Comparison of ENCODE assay signal across 26 mouse cellular contexts in the genomic region with DNA sequence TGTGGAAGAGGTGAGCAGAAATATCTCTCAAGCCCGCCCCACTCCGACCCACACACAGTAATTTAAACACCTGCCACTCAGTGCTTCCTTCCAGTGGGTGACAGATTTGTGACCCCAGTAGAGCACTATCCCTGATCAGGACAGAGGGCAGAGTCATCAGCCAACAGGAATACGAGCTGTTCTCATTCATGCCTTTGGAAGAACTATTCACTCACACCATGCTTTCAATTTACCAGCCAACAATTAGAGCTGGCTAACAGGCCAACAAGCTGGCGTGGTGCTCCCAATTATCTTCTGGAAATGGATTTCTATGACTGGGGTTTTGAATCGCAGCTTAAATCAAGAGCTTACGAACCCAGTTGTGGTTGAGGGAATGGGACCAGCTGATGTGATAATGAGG.
A peak's percentile ranks its signal among the peaks of the same experiment; 100 is the strongest.
DNase-seq lines count a peak whose midpoint lies in the region; ATAC-seq and TF ChIP-seq lines count a peak whose summit lies in the region.
"Had no signal": no experiment of that assay in that cellular context is flagged by ENCODE, and none has a peak within 500 bp of the region (broad histone marks: within the 10 kb centered on the region; RNA-seq: fewer than 3 reads in every experiment).

No protein-coding gene starts in this region.

- no peak for DNase-seq in forebrain, embryonic 10.5 days (ENCODE audit: extremely low spot score, low spot score)
- DNase-seq in A20 (ENCODE audit: low read depth, low spot score), result peak; percentile 10
- peak; percentile 88 for DNase-seq in brain, embryonic 14.5 days (ENCODE audit: low read depth)
- peak; percentile 50 for DNase-seq in forebrain, postnatal 0 days
- DNase-seq in spleen, postnatal 4 days (ENCODE audit: low spot score in 2 of 2), result no peak
- no peak for DNase-seq in lung, postnatal 14 days
- no peak for DNase-seq in gastrocnemius, postnatal 36 days
- DNase-seq: adrenal gland, adult 2 months; B cell, adult 2 months; cerebellum, adult 11 months; cerebellum, postnatal 36 days; heart, adult 18-20 months; heart, postnatal 10 days; kidney, adult 18-20 months; kidney, postnatal 4 days; liver, embryonic 13.5 days; lung, adult 2 months; midbrain, embryonic 14.5 days; spleen, adult 18-20 months had no signal

- H3K27ac ChIP-seq in forebrain, embryonic 13.5 days, result no peak overlapping the region
- H3K27ac ChIP-seq in forebrain, embryonic 10.5 days, result no peak overlapping the region
- no peak overlapping the region for H3K27ac ChIP-seq in forebrain, postnatal 0 days (ENCODE audit: low read depth, low read length)
- H3K27ac ChIP-seq: hindbrain, embryonic 12.5 days; left cerebral cortex, adult 2 months; liver, embryonic 13.5 days; neural tube, embryonic 15.5 days had no signal

- no peaks in the 10 kb centered on the region for H3K36me3 ChIP-seq in forebrain, embryonic 13.5 days (ENCODE audit: poor library complexity, severe bottlenecking)
- H3K36me3 ChIP-seq in forebrain, embryonic 10.5 days (replicated peaks), result no peaks in the 10 kb centered on the region
- no peaks in the 10 kb centered on the region for H3K36me3 ChIP-seq in forebrain, postnatal 0 days (ENCODE audit: insufficient read depth)
- H3K36me3 ChIP-seq: G1E; heart, embryonic 12.5 days; hindbrain, embryonic 12.5 days; liver, embryonic 13.5 days; neural tube, embryonic 15.5 days had no signal

- intact Hi-C loops in gastrocnemius, postnatal 36 days (cut with DNase I), result no loop called here

- H3K4me1 ChIP-seq in forebrain, embryonic 13.5 days, result peaks cover 11% of the 10 kb centered on the region
- H3K4me1 ChIP-seq in forebrain, embryonic 10.5 days, result peaks cover 18% of the 10 kb centered on the region
- no peaks in the 10 kb centered on the region for H3K4me1 ChIP-seq in forebrain, postnatal 0 days (ENCODE audit: insufficient read depth)
- H3K4me1 ChIP-seq: heart, embryonic 12.5 days; hindbrain, embryonic 12.5 days; liver, embryonic 13.5 days had no signal

- ATAC-seq in forebrain, embryonic 13.5 days, result peak; percentile 59; the same call in 1 of the 2 replicates
- peak; percentile 53 for ATAC-seq in forebrain, postnatal 0 days

- no peak overlapping the region for H3K9ac ChIP-seq in forebrain, embryonic 13.5 days
- no peak overlapping the region for H3K9ac ChIP-seq in forebrain, postnatal 0 days
- H3K9ac ChIP-seq: heart, embryonic 12.5 days; hindbrain, embryonic 12.5 days; liver, embryonic 13.5 days; neural tube, embryonic 15.5 days had no signal

- no peak for TF ChIP-seq CTCF in brain, embryonic 14.5 days (IDR thresholded peaks at IDR 0.05; ENCODE audit: borderline replicate concordance, extremely low read depth, insufficient read depth, insufficient read length)
- no peak for TF ChIP-seq CTCF in forebrain, postnatal 0 days (IDR thresholded peaks at IDR 0.05; ENCODE audit: low read depth)

- no peak for TF ChIP-seq POLR2A in brain, embryonic 14.5 days (IDR thresholded peaks at IDR 0.05; ENCODE audit: borderline replicate concordance, extremely low read depth, insufficient read depth, insufficient read length, poor library complexity, severe bottlenecking)

- no peak overlapping the region for H3K4me2 ChIP-seq in forebrain, embryonic 13.5 days
- no peak overlapping the region for H3K4me2 ChIP-seq in forebrain, postnatal 0 days (ENCODE audit: low read depth)
- H3K4me2 ChIP-seq: heart, embryonic 12.5 days; hindbrain, embryonic 12.5 days; liver, embryonic 13.5 days; neural tube, embryonic 15.5 days had no signal

- H3K27me3 ChIP-seq in forebrain, embryonic 13.5 days, result no peaks in the 10 kb centered on the region
- no peaks in the 10 kb centered on the region for H3K27me3 ChIP-seq in forebrain, embryonic 10.5 days (ENCODE audit: poor library complexity, severe bottlenecking)
- no peaks in the 10 kb centered on the region for H3K27me3 ChIP-seq in forebrain, postnatal 0 days (ENCODE audit: insufficient read depth, low read length)
- H3K27me3 ChIP-seq: CH12.LX; heart, embryonic 12.5 days; hindbrain, embryonic 12.5 days; liver, embryonic 13.5 days had no signal

- 20% methylated on average over 6 of the region's 6 CpGs for WGBS in forebrain, embryonic 13.5 days
- 65% methylated on average over 6 of the region's 6 CpGs for WGBS in forebrain, embryonic 10.5 days
- WGBS in forebrain, postnatal 0 days, result 20% methylated on average over 6 of the region's 6 CpGs

- no peaks in the 10 kb centered on the region for H3K9me3 ChIP-seq in forebrain, embryonic 13.5 days (replicated peaks)
- H3K9me3 ChIP-seq in forebrain, embryonic 10.5 days, result no peaks in the 10 kb centered on the region
- H3K9me3 ChIP-seq in forebrain, postnatal 0 days (ENCODE audit: low read length), result no peaks in the 10 kb centered on the region
- H3K9me3 ChIP-seq: heart, embryonic 12.5 days; hindbrain, embryonic 12.5 days; liver, embryonic 13.5 days; neural tube, embryonic 15.5 days had no signal

- H3K4me3 ChIP-seq in forebrain, embryonic 13.5 days, result no peak overlapping the region
- H3K4me3 ChIP-seq in forebrain, embryonic 10.5 days, result no peak overlapping the region
- no peak overlapping the region for H3K4me3 ChIP-seq in forebrain, postnatal 0 days (ENCODE audit: low read depth, low read length)
- H3K4me3 ChIP-seq: heart, embryonic 12.5 days; hindbrain, embryonic 12.5 days; left cerebral cortex, adult 2 months; liver, embryonic 13.5 days; neural tube, embryonic 15.5 days had no signal

Comparison
In these comparisons a context has a peak if more than half of its experiments do, and no peak if none do; other contexts are left out.
1. DNase-seq: peak in A20 (single experiment), brain, embryonic 14.5 days (single experiment) and forebrain, postnatal 0 days (single experiment); none in forebrain, embryonic 10.5 days (single experiment), spleen, postnatal 4 days (0 of 2), lung, postnatal 14 days (single experiment) and gastrocnemius, postnatal 36 days (0 of 2).